Mouse (Mus musculus): ENCODE data around the gene Gm7879. TPM values are rescaled to one million over a fixed set of nuclear protein-coding genes. Genes with fewer than 3 reads are reported as not detected.
"Not testable (repeated sequence)": the region's sequence is repeated elsewhere in the genome, so short reads cannot be mapped to it uniquely, and the experiment has no call there.

Gene Gm7879
- polyA plus RNA-seq (2012; rRNA removed) = 0.30 and 0.49 TPM in 2 replicates

GRCm38 (mm10) chr5:43912844-43913243 lies at the start of gene Gm7879:
Gene Gm7879, plus strand, starts transcription at chr5:43913144.
- not testable (repeated sequence) for DNase-seq (ENCODE audit: low read depth)

GRCm38 (mm10) chr5:43863642-43864041 lies 49.3 kb upstream of the Gm7879 start:
- DNase-seq (ENCODE audit: low read depth) = no peak
- TF ChIP-seq CTCF (IDR thresholded peaks at IDR 0.05; ENCODE audit: borderline replicate concordance, extremely low read depth, insufficient read depth, insufficient read length) (no peak), POLR2A (IDR thresholded peaks at IDR 0.05; ENCODE audit: borderline replicate concordance, extremely low read depth, insufficient read depth, insufficient read length, poor library complexity, severe bottlenecking) (no peak)

GRCm38 (mm10) chr5:43865316-43865715 lies 47.6 kb upstream of the Gm7879 start:
- TF ChIP-seq POLR2A (IDR thresholded peaks at IDR 0.05; ENCODE audit: borderline replicate concordance, extremely low read depth, insufficient read depth, insufficient read length, poor library complexity, severe bottlenecking) (no peak), CTCF (IDR thresholded peaks at IDR 0.05; ENCODE audit: borderline replicate concordance, extremely low read depth, insufficient read depth, insufficient read length) (no peak)
- no peak for DNase-seq (ENCODE audit: low read depth)

- no peak for DNase-seq (ENCODE audit: low read depth)
- TF ChIP-seq POLR2A (IDR thresholded peaks at IDR 0.05; ENCODE audit: borderline replicate concordance, extremely low read depth, insufficient read depth, insufficient read length, poor library complexity, severe bottlenecking) (no peak), CTCF (IDR thresholded peaks at IDR 0.05; ENCODE audit: borderline replicate concordance, extremely low read depth, insufficient read depth, insufficient read length) (no peak)
Observed at GRCm38 (mm10) chr5:43868253-43868652, 44.7 kb upstream of the Gm7879 start, which contains the start of gene Cd38. Gene Cd38, plus strand, starts transcription at chr5:43868553.

- no peak for TF ChIP-seq CTCF (IDR thresholded peaks at IDR 0.05; ENCODE audit: borderline replicate concordance, extremely low read depth, insufficient read depth, insufficient read length)
- TF ChIP-seq POLR2A (IDR thresholded peaks at IDR 0.05; ENCODE audit: borderline replicate concordance, extremely low read depth, insufficient read depth, insufficient read length, poor library complexity, severe bottlenecking) = no peak
- peak; percentile 28 for DNase-seq (ENCODE audit: low read depth)
Observed at GRCm38 (mm10) chr5:43868711-43869600, 44.0 kb upstream of the Gm7879 start.

- TF ChIP-seq CTCF (IDR thresholded peaks at IDR 0.05; ENCODE audit: borderline replicate concordance, extremely low read depth, insufficient read depth, insufficient read length) (no peak), POLR2A (IDR thresholded peaks at IDR 0.05; ENCODE audit: borderline replicate concordance, extremely low read depth, insufficient read depth, insufficient read length, poor library complexity, severe bottlenecking) (no peak)
Observed at GRCm38 (mm10) chr5:43871845-43872244, 41.1 kb upstream of the Gm7879 start.

GRCm38 (mm10) chr5:43872652-43873051 lies 40.3 kb upstream of the Gm7879 start:
- no peak for DNase-seq (ENCODE audit: low read depth)
- no peak for TF ChIP-seq CTCF (IDR thresholded peaks at IDR 0.05; ENCODE audit: borderline replicate concordance, extremely low read depth, insufficient read depth, insufficient read length)
- TF ChIP-seq POLR2A (IDR thresholded peaks at IDR 0.05; ENCODE audit: borderline replicate concordance, extremely low read depth, insufficient read depth, insufficient read length, poor library complexity, severe bottlenecking) = no peak

More at GRCm38 (mm10) chr5:43871845-43872244, 41.1 kb upstream of the Gm7879 start:
- DNase-seq (ENCODE audit: low read depth) = no peak

- no peak for TF ChIP-seq CTCF (IDR thresholded peaks at IDR 0.05; ENCODE audit: borderline replicate concordance, extremely low read depth, insufficient read depth, insufficient read length)
- TF ChIP-seq POLR2A (IDR thresholded peaks at IDR 0.05; ENCODE audit: borderline replicate concordance, extremely low read depth, insufficient read depth, insufficient read length, poor library complexity, severe bottlenecking) = no peak
- no peak for DNase-seq (ENCODE audit: low read depth)
Observed at GRCm38 (mm10) chr5:43882034-43882433, 30.9 kb upstream of the Gm7879 start.

- TF ChIP-seq CTCF (IDR thresholded peaks at IDR 0.05; ENCODE audit: borderline replicate concordance, extremely low read depth, insufficient read depth, insufficient read length) = no peak
- TF ChIP-seq POLR2A (IDR thresholded peaks at IDR 0.05; ENCODE audit: borderline replicate concordance, extremely low read depth, insufficient read depth, insufficient read length, poor library complexity, severe bottlenecking) = no peak
- DNase-seq (ENCODE audit: low read depth) = no peak
Observed at GRCm38 (mm10) chr5:43885060-43885820, 27.7 kb upstream of the Gm7879 start.

GRCm38 (mm10) chr5:43892386-43892785 lies 20.6 kb upstream of the Gm7879 start:
- TF ChIP-seq POLR2A (IDR thresholded peaks at IDR 0.05; ENCODE audit: borderline replicate concordance, extremely low read depth, insufficient read depth, insufficient read length, poor library complexity, severe bottlenecking) = no peak
- TF ChIP-seq CTCF (IDR thresholded peaks at IDR 0.05; ENCODE audit: borderline replicate concordance, extremely low read depth, insufficient read depth, insufficient read length) = peak; percentile 30; the same call in 1 of the 2 replicates
- peak; percentile 47 for DNase-seq (ENCODE audit: low read depth)

- peak; percentile 16 for DNase-seq (ENCODE audit: low read depth)
Observed at GRCm38 (mm10) chr5:43894113-43894512, 18.8 kb upstream of the Gm7879 start.

More at GRCm38 (mm10) chr5:43894113-43894512, 18.8 kb upstream of the Gm7879 start:
- no peak; the same call in 1 of the 2 replicates for TF ChIP-seq CTCF (IDR thresholded peaks at IDR 0.05; ENCODE audit: borderline replicate concordance, extremely low read depth, insufficient read depth, insufficient read length)

All from brain, embryonic 14.5 days (tissue).